Mouse (Mus musculus) fibroblast of lung, adult 2 months (primary cell): ENCODE data around the gene Eppin.

Experiments used
- DNase-seq: peaks from one replicate; pipeline ENCODE4 v3.0.0-alpha.2; 2011; ENCODE audit warnings: low read depth

Eppin gene

GRCm38 (mm10) chr2:164558991-164559645 is 34.3 kb downstream of the Eppin start:
- no peak for DNase-seq

GRCm38 (mm10) chr2:164558426-164558825 is 35.0 kb downstream of the Eppin start:
- DNase-seq: no peak

- no peak for DNase-seq
Observed at GRCm38 (mm10) chr2:164551502-164551901, 41.9 kb downstream of the Eppin start.

GRCm38 (mm10) chr2:164550895-164551269 is 42.5 kb downstream of the Eppin start:
- no peak for DNase-seq

GRCm38 (mm10) chr2:164549963-164550894 is 43.2 kb downstream of the Eppin start:
- no peak for DNase-seq

- peak; percentile 51 for DNase-seq
Observed at GRCm38 (mm10) chr2:164549338-164549737, 44.1 kb downstream of the Eppin start.

- DNase-seq: no peak
Observed at GRCm38 (mm10) chr2:164544454-164545097, 48.8 kb downstream of the Eppin start.

GRCm38 (mm10) chr2:164543745-164544144 is 49.6 kb downstream of the Eppin start:
- peak; percentile 59 for DNase-seq

GRCm38 (mm10) chr2:164542598-164542997 is 50.8 kb downstream of the Eppin start:
- DNase-seq: no peak

GRCm38 (mm10) chr2:164542132-164542531 is 51.3 kb downstream of the Eppin start:
- no peak for DNase-seq

GRCm38 (mm10) chr2:164540652-164541427 is 52.6 kb downstream of the Eppin start:
- no peak for DNase-seq
